Mouse (Mus musculus): Measurements from ENCODE around the gene Gm10775. TPM values are rescaled to one million over a fixed set of nuclear protein-coding genes. Genes with fewer than 3 reads are reported as not detected.

The Gm10775 gene
- polyA plus RNA-seq, 1 experiment, result 0.22 TPM

GRCm38 (mm10) chr13:65258175-65258954, 974 bp upstream of the Gm10775 start:
- H3K4me1 ChIP-seq, result no peaks in the 10 kb centered on the region
- peak overlapping the region; percentile 72 for H3K4me3 ChIP-seq (replicated peaks)
- H3K36me3 ChIP-seq (replicated peaks; ENCODE audit: low read length), result peaks cover 42% of the 10 kb centered on the region
- peaks cover 4% of the 10 kb centered on the region for H3K27me3 ChIP-seq (replicated peaks)
- peaks cover 67% of the 10 kb centered on the region for H3K9me3 ChIP-seq
- no peak for TF ChIP-seq GATA1 (IDR thresholded peaks at IDR 0.05; ENCODE audit: borderline replicate concordance, low read length)
- no peak for TF ChIP-seq FLI1 (IDR thresholded peaks at IDR 0.05; ENCODE audit: low read length)

DNA sequence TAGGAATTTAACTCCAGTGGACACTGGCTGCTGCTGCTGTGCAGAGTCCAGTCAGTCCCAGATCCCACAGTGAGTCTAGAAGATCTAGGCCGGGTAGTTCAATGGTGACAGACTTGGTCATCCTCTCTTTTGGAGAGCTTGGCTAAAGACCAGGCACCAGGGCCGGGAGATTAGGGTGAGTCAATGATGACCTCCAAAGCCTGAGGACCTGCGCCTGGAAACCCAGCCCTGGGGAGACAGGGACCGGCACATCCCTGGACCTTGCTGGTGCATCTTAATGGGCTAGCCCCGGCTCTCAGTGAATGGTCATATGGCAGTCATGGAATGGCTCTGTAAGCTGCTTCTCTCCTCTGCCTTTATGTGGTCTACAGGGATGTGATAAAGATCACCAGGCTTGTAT, 2.7 kb downstream of the Gm10775 start:
- H3K9me3 ChIP-seq, result peaks cover 85% of the 10 kb centered on the region
- TF ChIP-seq FLI1 (IDR thresholded peaks at IDR 0.05; ENCODE audit: low read length), result no peak
- no peak for TF ChIP-seq GATA1 (IDR thresholded peaks at IDR 0.05; ENCODE audit: borderline replicate concordance, low read length)
- H3K4me3 ChIP-seq (replicated peaks), result no peak overlapping the region
- H3K4me1 ChIP-seq, result no peaks in the 10 kb centered on the region; the same call in 1 of the 2 replicates
- peaks cover 4% of the 10 kb centered on the region for H3K27me3 ChIP-seq (replicated peaks)
- H3K36me3 ChIP-seq (replicated peaks; ENCODE audit: low read length), result peaks cover 56% of the 10 kb centered on the region

- Histone ChIP-seq H3K36me3 (replicated peaks; ENCODE audit: low read length) (peaks cover 32% of the 10 kb centered on the region), H3K9me3 (peaks cover 4% of the 10 kb centered on the region), H3K4me1 (peaks cover 20% of the 10 kb centered on the region; the same call in 1 of the 2 replicates), H3K27me3 (replicated peaks) (no peaks in the 10 kb centered on the region), H3K4me3 (replicated peaks) (peak overlapping the region; percentile 94)
- TF ChIP-seq FLI1 (IDR thresholded peaks at IDR 0.05; ENCODE audit: low read length) (no peak), GATA1 (IDR thresholded peaks at IDR 0.05; ENCODE audit: borderline replicate concordance, low read length) (no peak)
Observed at GRCm38 (mm10) chr13:65277994-65278382, 18.6 kb downstream of the Gm10775 start.

- H3K36me3 ChIP-seq (replicated peaks; ENCODE audit: low read length), result peaks cover 27% of the 10 kb centered on the region
- peak within 1 kb of the TSS; percentile 94 for H3K4me3 ChIP-seq (replicated peaks)
- peaks cover 20% of the 10 kb centered on the region; the same call in 1 of the 2 replicates for H3K4me1 ChIP-seq
- H3K27me3 ChIP-seq (replicated peaks), result no peaks in the 10 kb centered on the region
- TF ChIP-seq FLI1 (IDR thresholded peaks at IDR 0.05; ENCODE audit: low read length), result no peak
- 0 out of 3 replicates have a peak, but pooled peaks have one; percentile 20 for TF ChIP-seq GATA1 (IDR thresholded peaks at IDR 0.05; ENCODE audit: borderline replicate concordance, low read length)
- H3K9me3 ChIP-seq, result no peaks in the 10 kb centered on the region
Observed at GRCm38 (mm10) chr13:65278383-65279341, 19.3 kb downstream of the Gm10775 start, which contains the start of gene Zfp369. Zfp369 (plus strand) TSS chr13:65278814.

- Histone ChIP-seq H3K27me3 (replicated peaks) (no peaks in the 10 kb centered on the region), H3K4me3 (replicated peaks) (no peak overlapping the region), H3K4me1 (no peaks in the 10 kb centered on the region), H3K9me3 (peaks cover 40% of the 10 kb centered on the region), H3K36me3 (replicated peaks; ENCODE audit: low read length) (peaks cover 74% of the 10 kb centered on the region)
- no peak for TF ChIP-seq FLI1 (IDR thresholded peaks at IDR 0.05; ENCODE audit: low read length)
- TF ChIP-seq GATA1 (IDR thresholded peaks at IDR 0.05; ENCODE audit: borderline replicate concordance, low read length), result no peak
Observed at GRCm38 (mm10) chr13:65286771-65287170, 27.4 kb downstream of the Gm10775 start.

- Histone ChIP-seq H3K27me3 (replicated peaks) (no peaks in the 10 kb centered on the region), H3K4me1 (no peaks in the 10 kb centered on the region), H3K9me3 (peaks cover 59% of the 10 kb centered on the region), H3K36me3 (replicated peaks; ENCODE audit: low read length) (peaks cover 62% of the 10 kb centered on the region), H3K4me3 (replicated peaks) (no peak overlapping the region)
- no peak for TF ChIP-seq GATA1 (IDR thresholded peaks at IDR 0.05; ENCODE audit: borderline replicate concordance, low read length)
- no peak for TF ChIP-seq FLI1 (IDR thresholded peaks at IDR 0.05; ENCODE audit: low read length)
Observed at GRCm38 (mm10) chr13:65296354-65296753, 37.0 kb downstream of the Gm10775 start.

Other genes starting within 250 kb of the Gm10775 start
- not detected in 2 replicates for gene Spata31d1c, start 226.5 kb upstream of the Gm10775 start, polyA plus RNA-seq (2012; ENCODE audit: insufficient read depth, low replicate concordance)
- gene Prss47, start 206.8 kb upstream of the Gm10775 start, polyA plus RNA-seq (2012; ENCODE audit: insufficient read depth, low replicate concordance), result 0.30 TPM in 1 of 2 replicates, not detected in the other
- 3.2 TPM in 1 of 2 replicates, not detected in the other for gene Mfsd14b, start 146.6 kb upstream of the Gm10775 start, polyA plus RNA-seq (2012; ENCODE audit: insufficient read depth, low replicate concordance)
- gene Olfr465-ps1, start 121.5 kb upstream of the Gm10775 start, polyA plus RNA-seq (2012; ENCODE audit: insufficient read depth, low replicate concordance), result 0.03 TPM in 1 of 2 replicates, not detected in the other
- not detected in 2 replicates for gene Olfr466, start 109.3 kb upstream of the Gm10775 start, polyA plus RNA-seq (2012; ENCODE audit: insufficient read depth, low replicate concordance)
- gene Nlrp4f, start 53.6 kb upstream of the Gm10775 start, polyA plus RNA-seq (2012; ENCODE audit: insufficient read depth, low replicate concordance), result not detected in 2 replicates
- gene Zfp369, start 19.3 kb downstream of the Gm10775 start, polyA plus RNA-seq (2012; ENCODE audit: insufficient read depth, low replicate concordance), result 1.6 and 6.1 TPM in 2 replicates

Data from megakaryocyte, embryonic 14.5 days (primary cell).